Mouse (Mus musculus) hindbrain, embryonic 10.5 days (tissue): ENCODE measurements at regions not wholly inside any gene's neighbourhood (a gene's known extent, or its start where the extent isn't known, plus 50 kb on each side); places are given as distances from the start of the nearest gene placed in this dataset.
"Not testable (repeated sequence)": the region's sequence is repeated elsewhere in the genome, so short reads cannot be mapped to it uniquely, and the experiment has no call there.

Source experiments
- DNase-seq: peaks from one replicate; pipeline ENCODE4 v3.0.0-alpha.2; 2017; ENCODE audit warnings: low spot score
- H3K27ac ChIP-seq: fragments of 300-500 bp; sonication (generic); 2 replicates; pipeline ENCODE4 v1.5.1; 2016; ENCODE audit warnings: mild to moderate bottlenecking, moderate library complexity
- H3K27me3 ChIP-seq: fragments of 300-500 bp; sonication (generic); 2 replicates; pipeline ENCODE4 v1.6.1; 2016; ENCODE audit warnings: mild to moderate bottlenecking; ENCODE audit not compliant: poor library complexity, insufficient read depth, severe bottlenecking
- H3K36me3 ChIP-seq: fragments of 300-500 bp; sonication (generic); 2 replicates; pipeline ENCODE4 v1.6.1; 2016; ENCODE audit warnings: mild to moderate bottlenecking, moderate library complexity
- H3K4me1 ChIP-seq: fragments of 300-500 bp; sonication (generic); replicated peaks from 2 replicates; pipeline ENCODE4 v1.6.1; 2016; ENCODE audit warnings: mild to moderate bottlenecking
- H3K4me3 ChIP-seq: fragments of 300-500 bp; sonication (generic); 2 replicates; pipeline ENCODE4 v1.5.1; 2016; ENCODE audit warnings: mild to moderate bottlenecking, moderate library complexity
- H3K9me3 ChIP-seq: fragments of 300-500 bp; sonication (generic); 2 replicates; pipeline ENCODE4 v1.6.1; 2016; ENCODE audit warnings: mild to moderate bottlenecking, moderate library complexity
- WGBS: fragments of 180-500 bp; shearing (Covaris S2); methylation state at CpG from one replicate; pipeline ENCODE4 v1.1.7; 2016; 5-methylcytosine and 5-hydroxymethylcytosine counted together

- Histone ChIP-seq H3K4me1 (no peaks in the 10 kb centered on the region), H3K36me3 (no peaks in the 10 kb centered on the region), H3K27me3 (peaks cover 4% of the 10 kb centered on the region), H3K27ac (no peak overlapping the region), H3K4me3 (no peak overlapping the region), H3K9me3 (no peaks in the 10 kb centered on the region)
- no peak for DNase-seq
- WGBS = 85% methylated on average over 4 of the region's 4 CpGs
Measured at GRCm38 (mm10) chrX:93888480-93888879, 56.5 kb upstream of the Pdk3 start.

- H3K36me3 ChIP-seq = no peaks in the 10 kb centered on the region
- H3K4me3 ChIP-seq = no peak overlapping the region
- no peaks in the 10 kb centered on the region for H3K9me3 ChIP-seq
- H3K27me3 ChIP-seq = peaks cover 4% of the 10 kb centered on the region
- DNase-seq = no peak
- H3K27ac ChIP-seq = no peak overlapping the region
- WGBS = 82% methylated on average over 8 of the region's 8 CpGs
- no peaks in the 10 kb centered on the region for H3K4me1 ChIP-seq
Measured at GRCm38 (mm10) chrX:93888966-93889365, 57.0 kb upstream of the Pdk3 start.

- Histone ChIP-seq H3K4me3 (peak overlapping the region; percentile 18; the same call in 1 of the 2 replicates), H3K36me3 (no peaks in the 10 kb centered on the region), H3K27me3 (peaks cover 4% of the 10 kb centered on the region), H3K4me1 (no peaks in the 10 kb centered on the region), H3K27ac (no peak overlapping the region), H3K9me3 (no peaks in the 10 kb centered on the region)
- peak; percentile 67 for DNase-seq
- WGBS = 48% methylated on average over 13 of the region's 13 CpGs
Measured at GRCm38 (mm10) chrX:93889394-93890042, 57.5 kb upstream of the Pdk3 start.

- Histone ChIP-seq H3K4me1 (no peaks in the 10 kb centered on the region), H3K9me3 (no peaks in the 10 kb centered on the region), H3K36me3 (no peaks in the 10 kb centered on the region), H3K27ac (no peak overlapping the region), H3K27me3 (0 out of 2 replicates have a peak, but pooled peaks cover 5% of the 10 kb centered on the region), H3K4me3 (no peak overlapping the region)
- no peak for DNase-seq
- 82% methylated on average over 5 of the region's 5 CpGs for WGBS
Measured at GRCm38 (mm10) chrX:93896838-93897820, 65.1 kb upstream of the Pdk3 start.

- no peaks in the 10 kb centered on the region for H3K36me3 ChIP-seq
- H3K27me3 ChIP-seq = 0 out of 2 replicates have a peak, but pooled peaks cover 9% of the 10 kb centered on the region
- no peak overlapping the region for H3K27ac ChIP-seq
- no peak overlapping the region for H3K4me3 ChIP-seq
- H3K9me3 ChIP-seq = no peaks in the 10 kb centered on the region
- DNase-seq = no peak
- no peaks in the 10 kb centered on the region for H3K4me1 ChIP-seq
Measured at GRCm38 (mm10) chrX:93903209-93903608, 65.2 kb upstream of the AU015836 start.

- H3K27me3 ChIP-seq = peaks cover 6% of the 10 kb centered on the region; the same call in 1 of the 2 replicates
- H3K27ac ChIP-seq = no peak overlapping the region
- H3K9me3 ChIP-seq = no peaks in the 10 kb centered on the region
- no peak overlapping the region for H3K4me3 ChIP-seq
- DNase-seq = no peak
- no peaks in the 10 kb centered on the region for H3K4me1 ChIP-seq
- H3K36me3 ChIP-seq = no peaks in the 10 kb centered on the region
- WGBS = 85% methylated on average over 5 of the region's 5 CpGs
Measured at GRCm38 (mm10) chrX:93905531-93905930, 62.9 kb upstream of the AU015836 start.

GRCm38 (mm10) chrX:93911087-93911840, 57.2 kb upstream of the AU015836 start:
- H3K4me1 ChIP-seq = no peaks in the 10 kb centered on the region
- H3K36me3 ChIP-seq = no peaks in the 10 kb centered on the region
- H3K4me3 ChIP-seq = peak overlapping the region; percentile 45
- peak overlapping the region; percentile 73 for H3K27ac ChIP-seq
- peaks cover 8% of the 10 kb centered on the region; the same call in 1 of the 2 replicates for H3K27me3 ChIP-seq
- DNase-seq = peak; percentile 55
- 33% methylated on average over 21 of the region's 21 CpGs for WGBS
- no peaks in the 10 kb centered on the region for H3K9me3 ChIP-seq

GRCm38 (mm10) chrX:93915548-93915947, 52.9 kb upstream of the AU015836 start:
- Histone ChIP-seq H3K9me3 (no peaks in the 10 kb centered on the region), H3K27me3 (peaks cover 5% of the 10 kb centered on the region; the same call in 1 of the 2 replicates)

GRCm38 (mm10) chrX:93917367-93917766, 51.1 kb upstream of the AU015836 start:
- H3K27ac ChIP-seq, H3K9me3 ChIP-seq, H3K27me3 ChIP-seq, DNase-seq, H3K4me1 ChIP-seq, H3K36me3 ChIP-seq, H3K4me3 ChIP-seq: not testable (repeated sequence)
- WGBS = 89% methylated on average over 3 of the region's 3 CpGs

More at GRCm38 (mm10) chrX:93915548-93915947, 52.9 kb upstream of the AU015836 start:
- H3K36me3 ChIP-seq = no peaks in the 10 kb centered on the region
- no peaks in the 10 kb centered on the region for H3K4me1 ChIP-seq
- H3K27ac ChIP-seq = no peak overlapping the region
- H3K4me3 ChIP-seq = no peak overlapping the region
- DNase-seq = no peak
